Mouse (Mus musculus) adrenal gland, adult 8-10 months (tissue): ENCODE measurements around the gene Piezo1. TPM values are rescaled to one million over a fixed set of nuclear protein-coding genes. Genes with fewer than 3 reads are reported as not detected.

Experiments used
- DNase-seq: peaks from one replicate; pipeline ENCODE4 v3.0.0; 2022
- total RNA-seq, 4 experiments: library from RNA; stranded (reverse); gene quantifications; 2 replicates each; pipeline ENCODE4 v1.2.4; 2022

Gene Piezo1
- total RNA-seq, 4 experiments from 2014 or later: 13.8 to 25.2 (median 18.5) TPM

DNA sequence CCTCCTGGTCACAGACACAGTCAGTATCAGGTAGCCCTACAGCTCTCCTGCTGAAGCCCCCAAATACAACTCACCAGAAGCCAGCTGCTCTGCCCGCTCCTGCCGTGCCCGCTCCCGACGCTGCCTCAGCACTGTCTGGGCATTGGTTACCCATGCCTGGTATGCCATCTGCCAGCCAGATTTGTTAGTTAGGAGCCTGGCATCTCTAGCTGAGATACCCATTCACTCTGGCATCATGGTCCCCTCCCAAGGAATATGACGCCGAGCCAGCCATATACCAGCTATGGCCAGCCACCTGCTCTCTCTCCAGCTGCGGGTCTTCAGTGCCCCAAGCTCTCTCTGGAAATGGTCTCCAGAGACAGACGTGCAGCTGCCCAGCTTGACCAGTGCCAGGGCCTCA is 62.7 kb downstream of the Piezo1 start:
- no peak for DNase-seq

GRCm38 (mm10) chr8:122484831-122485230 is 66.3 kb downstream of the Piezo1 start:
- DNase-seq: no peak

DNA sequence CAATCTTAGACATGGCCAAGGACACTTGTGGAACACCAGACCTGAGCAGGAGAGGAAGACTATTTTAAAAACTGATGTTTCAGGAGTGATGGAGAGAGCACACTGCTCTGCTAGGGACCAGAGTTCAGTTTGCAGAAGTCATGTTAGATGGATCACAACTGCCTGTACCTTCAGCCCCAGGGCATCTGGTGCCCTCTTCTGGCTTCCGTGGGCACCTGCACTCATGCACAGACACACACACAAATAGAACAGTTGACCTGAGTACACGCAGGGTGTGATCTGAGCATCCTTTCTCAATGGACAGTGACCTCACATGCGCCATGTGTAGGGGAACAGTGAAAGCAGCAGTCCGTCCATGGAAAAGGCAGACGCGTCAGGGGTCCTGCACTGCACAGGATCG is 67.3 kb downstream of the Piezo1 start:
- no peak for DNase-seq

GRCm38 (mm10) chr8:122482448-122482847 is 68.7 kb downstream of the Piezo1 start:
- no peak for DNase-seq

DNA sequence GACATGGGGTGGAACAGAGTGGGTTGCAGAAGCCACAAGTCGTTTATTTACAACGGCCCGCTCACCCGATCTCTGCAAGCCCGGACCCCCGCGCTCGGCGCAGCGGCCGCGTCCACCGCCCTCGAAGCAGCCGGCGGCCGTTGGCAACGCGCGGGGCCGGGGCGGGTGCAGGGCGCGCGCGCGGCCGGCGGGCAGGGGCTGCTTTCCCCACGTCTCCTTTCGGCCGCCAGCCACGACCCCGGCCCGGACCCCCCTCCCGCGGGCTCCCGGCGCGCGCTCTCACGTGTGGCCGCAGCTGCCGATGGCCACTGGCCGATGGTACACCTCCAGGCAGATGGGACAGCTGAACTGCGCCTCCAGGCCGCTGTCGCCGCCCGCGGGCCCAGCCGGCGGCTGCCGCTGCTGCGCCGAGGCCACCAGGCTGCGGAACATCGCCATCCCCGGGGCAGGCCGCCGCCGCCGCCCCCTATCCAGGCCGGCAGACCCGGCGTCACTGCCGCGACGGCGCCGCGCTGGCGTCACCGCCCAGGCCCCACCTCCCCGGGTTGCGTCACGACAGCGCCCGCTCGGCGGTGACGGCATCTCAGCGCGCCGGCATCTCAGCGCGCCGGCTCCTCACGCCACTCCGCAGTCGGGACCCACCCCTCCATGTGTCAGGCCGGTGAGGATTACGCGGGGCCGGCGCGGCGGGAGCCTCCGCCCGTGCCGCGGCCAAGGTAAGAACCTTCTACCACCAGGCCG is 75.4 kb downstream of the Piezo1 start, which contains the start of the genes Rnf166 and Ctu2:
TSS of gene Rnf166 (minus strand) at position 485 of the 741 bp plus-strand sequence.
TSS of gene Ctu2 (plus strand) at position 564 of the 741 bp plus-strand sequence.
- peak; percentile 81 for DNase-seq

DNA sequence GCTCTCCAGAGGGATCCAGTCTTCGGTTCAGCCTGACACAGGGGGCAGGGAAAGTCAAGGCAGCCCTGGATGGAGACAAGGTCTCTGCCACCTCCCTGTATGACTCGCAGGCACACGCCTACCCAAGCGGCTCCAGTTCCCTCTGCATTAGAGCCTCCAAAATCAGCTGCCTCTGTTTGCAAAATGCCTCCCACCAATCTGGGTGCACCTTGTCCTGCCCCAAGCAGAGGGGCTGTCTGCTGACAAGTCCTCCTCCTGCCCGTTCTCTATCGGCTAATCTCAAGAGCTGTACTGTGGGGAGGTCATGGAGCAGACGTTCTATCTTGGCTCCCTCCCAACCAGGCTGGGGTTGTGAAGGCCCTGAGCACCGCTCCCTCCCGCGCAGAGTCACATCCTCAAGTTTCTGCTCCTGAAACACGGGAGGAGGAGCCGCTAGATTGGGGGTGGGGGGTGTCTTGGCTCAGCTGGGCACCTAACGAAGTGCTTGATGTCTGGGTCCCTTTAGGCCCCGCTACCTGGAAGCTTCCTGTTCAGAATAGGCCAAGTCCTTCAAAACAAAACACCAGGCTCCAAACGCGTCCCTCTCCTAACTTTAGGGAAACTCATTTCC is 76.1 kb downstream of the Piezo1 start:
- DNase-seq: peak; percentile 64

- no peak for DNase-seq
Measured at GRCm38 (mm10) chr8:122473911-122474421, 77.2 kb downstream of the Piezo1 start.

- no peak for DNase-seq
Measured at GRCm38 (mm10) chr8:122470691-122471090, 80.4 kb downstream of the Piezo1 start.

DNA sequence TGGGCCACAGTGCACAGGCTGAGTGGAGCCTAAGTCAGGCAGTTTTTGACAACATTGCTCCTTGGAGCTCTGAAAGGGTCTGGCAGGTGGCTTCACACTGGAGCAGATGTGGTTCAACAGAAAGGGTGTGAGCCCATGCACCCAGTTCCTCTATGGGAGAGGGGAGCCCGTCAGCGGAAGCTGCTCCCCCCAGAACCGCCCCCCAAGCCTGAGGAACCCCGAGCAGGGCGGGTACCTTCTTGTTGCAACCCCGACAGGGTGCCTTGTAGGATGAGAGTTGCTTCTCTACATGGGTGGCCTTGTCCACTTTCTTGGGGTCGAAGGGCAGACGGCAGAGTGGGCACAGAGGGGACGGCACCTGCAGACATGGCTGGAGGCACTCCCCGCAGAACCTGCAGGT is 81.2 kb downstream of the Piezo1 start:
- DNase-seq: no peak

GRCm38 (mm10) chr8:122469407-122469806 is 81.7 kb downstream of the Piezo1 start:
- DNase-seq: no peak

DNA sequence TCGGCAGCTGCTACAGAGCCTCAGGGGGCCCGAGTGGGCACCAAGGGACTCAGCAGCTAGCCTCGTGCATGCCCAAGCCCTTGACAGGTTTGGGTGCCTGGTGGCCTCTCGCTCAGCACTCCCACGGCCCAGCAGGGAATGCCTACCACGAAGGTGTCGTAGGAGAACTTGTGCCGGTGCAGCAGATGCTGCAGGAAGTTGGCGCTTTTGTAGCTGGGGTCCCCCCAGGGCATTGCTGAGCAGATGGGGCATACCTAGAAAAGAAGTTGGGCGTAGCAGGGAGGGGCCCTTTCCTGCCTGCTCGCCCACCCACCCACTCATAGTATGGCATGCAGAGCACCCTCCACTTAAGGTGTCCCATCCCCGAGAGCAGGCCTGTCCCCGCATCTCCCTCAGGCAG is 83.3 kb downstream of the Piezo1 start:
- DNase-seq: no peak

- DNase-seq: peak; percentile 51
Measured at GRCm38 (mm10) chr8:122464985-122465384, 86.1 kb downstream of the Piezo1 start.

GRCm38 (mm10) chr8:122463651-122464640 is 87.2 kb downstream of the Piezo1 start:
- DNase-seq: no peak

GRCm38 (mm10) chr8:122462510-122462909 is 88.6 kb downstream of the Piezo1 start:
- DNase-seq: no peak

- DNase-seq: no peak
Measured at GRCm38 (mm10) chr8:122461473-122462148, 89.5 kb downstream of the Piezo1 start.

GRCm38 (mm10) chr8:122460524-122461472 is 90.3 kb downstream of the Piezo1 start, which contains the start of gene Snai3:
TSS of gene Snai3 (minus strand) at chr8:122460733.
- no peak for DNase-seq

- no peak for DNase-seq
Measured at GRCm38 (mm10) chr8:122459990-122460389, 91.1 kb downstream of the Piezo1 start.

GRCm38 (mm10) chr8:122459218-122459900 is 91.8 kb downstream of the Piezo1 start:
- DNase-seq: no peak

- no peak for DNase-seq
Measured at GRCm38 (mm10) chr8:122457171-122457570, 94.0 kb downstream of the Piezo1 start.

- no peak for DNase-seq
Measured at GRCm38 (mm10) chr8:122454409-122454808, 96.7 kb downstream of the Piezo1 start.
